Mouse (Mus musculus): Measurements from ENCODE around the gene Dgkz.

Dgkz gene

DNA sequence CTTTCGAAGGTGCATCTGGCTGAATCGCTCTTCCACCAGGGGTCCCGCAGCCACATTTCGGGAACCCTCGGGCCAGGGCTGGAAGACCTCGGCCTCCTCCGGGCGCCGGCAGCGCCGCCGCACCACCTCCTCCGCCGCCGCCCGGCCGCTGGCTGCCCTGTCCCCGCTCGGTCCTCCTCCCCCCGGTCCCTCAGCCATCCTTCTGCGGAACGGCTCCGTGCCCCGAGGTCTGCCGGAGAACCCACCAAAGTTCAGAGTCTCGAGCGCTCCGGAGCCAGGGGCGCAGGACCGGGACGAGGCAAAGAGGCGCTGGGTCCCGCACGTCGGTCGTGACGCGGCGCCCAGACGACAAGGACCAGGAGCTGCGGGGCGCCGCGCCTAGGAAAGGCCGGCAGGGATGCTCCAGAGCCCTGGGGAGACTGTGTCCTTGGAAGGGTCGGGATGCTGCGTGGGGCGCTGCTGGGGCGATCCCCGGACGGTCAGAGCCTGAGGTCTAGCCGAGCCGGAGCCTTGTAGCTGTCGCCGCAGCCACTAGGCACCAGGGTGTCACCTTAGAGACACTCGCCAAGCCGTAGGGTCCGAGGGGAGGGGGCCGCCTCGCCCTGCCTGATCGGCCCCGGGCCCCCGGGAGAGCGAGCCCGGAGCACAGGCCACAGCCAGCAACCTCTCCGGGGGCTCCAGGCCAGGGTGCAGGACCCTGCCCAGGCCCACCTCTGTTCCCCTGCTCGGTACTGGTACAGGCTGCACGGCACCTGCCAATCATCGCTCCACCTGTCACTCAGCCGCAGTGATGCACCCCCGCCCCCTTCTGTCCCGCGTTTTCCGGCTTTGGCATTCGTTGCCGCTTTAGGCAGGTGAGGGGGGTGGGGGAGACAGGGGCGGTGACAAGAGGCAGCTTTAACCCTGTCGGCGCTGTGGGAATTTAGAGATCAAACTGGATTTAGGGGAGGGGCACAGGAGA lies at the start of gene Dgkz:
TSS of gene Dgkz (minus strand) at position 284 of the 961 bp plus-strand sequence.
- no peak for DNase-seq (ENCODE audit: low read depth, low spot score)

DNA sequence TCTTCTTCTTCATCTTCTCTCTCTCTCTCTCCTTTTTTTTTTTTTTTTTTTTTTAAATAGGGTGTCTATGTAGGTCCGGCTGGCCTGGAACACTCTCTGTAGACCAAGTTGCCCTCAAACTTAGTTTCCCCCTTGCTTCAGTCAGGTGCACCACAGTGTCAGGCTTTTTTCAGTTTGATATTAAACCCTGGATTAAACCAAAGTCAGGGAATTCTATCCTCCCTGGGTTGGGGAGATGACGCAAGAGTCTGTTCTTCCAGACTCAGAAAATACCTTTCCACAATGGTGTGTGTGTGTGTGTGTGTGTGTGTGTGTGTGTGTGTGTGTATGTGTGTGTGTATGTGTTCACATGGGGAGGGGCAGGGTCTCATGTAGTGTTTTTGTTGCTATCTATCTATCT lies 49.5 kb upstream of the Dgkz start:
- no peak for DNase-seq (ENCODE audit: low read depth, low spot score)

DNA sequence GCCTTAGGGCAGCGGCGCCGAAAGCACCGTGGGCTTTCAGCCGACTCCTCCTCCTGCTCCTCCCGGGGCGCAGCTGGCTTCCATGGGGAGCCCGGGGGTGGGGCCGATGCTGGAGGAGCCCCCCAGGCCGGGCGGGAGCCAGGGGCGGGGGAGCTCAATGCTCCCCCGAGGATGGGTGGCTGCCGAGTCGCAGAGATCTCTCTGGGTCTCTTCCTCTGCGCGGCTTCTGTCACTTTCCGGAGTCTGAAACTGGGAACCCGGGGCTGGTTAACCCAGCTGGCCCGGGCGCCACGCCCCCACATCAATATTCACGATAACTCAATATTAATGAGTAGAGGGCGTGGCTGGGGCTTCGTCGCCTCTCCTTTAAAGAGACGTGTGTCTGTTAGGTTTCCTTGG lies 48.6 kb upstream of the Dgkz start, which contains the start of gene Creb3l1:
TSS of gene Creb3l1 (minus strand) at position 229 of the 399 bp plus-strand sequence.
- peak; percentile 38 for DNase-seq (ENCODE audit: low read depth, low spot score)

DNA sequence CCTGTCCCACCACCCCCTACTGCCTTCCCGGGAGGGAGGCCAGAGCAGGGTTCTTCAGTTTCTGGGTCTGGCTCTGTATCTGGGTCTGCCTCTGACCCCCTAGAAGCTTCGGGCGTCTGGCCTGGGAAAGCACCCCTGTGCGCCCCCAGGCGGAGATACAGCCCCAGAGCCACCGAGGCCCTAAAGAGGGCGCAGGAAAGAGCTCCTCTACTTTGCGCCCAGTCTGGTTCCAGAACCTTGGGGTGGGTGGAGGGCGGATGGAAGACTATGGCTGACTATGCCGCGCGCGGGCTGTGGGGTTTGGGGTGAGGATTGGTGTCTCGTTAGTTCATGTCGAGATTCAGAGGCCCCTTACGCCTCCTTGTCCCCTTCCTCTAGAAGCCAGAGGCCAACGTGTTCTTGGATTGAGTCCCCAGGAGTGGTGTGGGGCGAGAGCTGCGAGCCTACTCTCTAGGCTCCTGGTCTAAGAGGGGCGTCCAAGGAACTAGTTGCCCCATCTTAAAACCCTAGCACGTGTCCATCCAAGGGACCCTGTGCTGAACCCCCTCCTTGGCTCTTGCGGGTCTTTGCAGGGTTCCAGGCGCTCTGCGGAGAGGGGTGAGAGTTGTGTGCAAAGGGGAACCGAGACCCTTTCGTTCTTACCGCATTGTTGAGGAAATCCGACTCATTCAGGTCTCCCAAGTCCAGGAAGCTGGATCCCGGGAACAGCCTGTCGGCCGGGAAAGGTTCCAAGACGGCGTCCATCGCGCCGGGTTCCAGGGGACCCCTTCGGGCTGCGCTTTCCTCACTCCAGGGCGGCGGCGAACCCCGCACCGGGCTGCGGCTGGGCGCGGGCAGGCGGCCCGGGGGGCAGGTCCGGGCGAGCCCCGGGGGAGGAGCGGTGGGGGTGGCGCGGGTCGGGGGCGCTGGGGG lies 48.0 kb upstream of the Dgkz start:
- DNase-seq (ENCODE audit: low read depth, low spot score), result peak; percentile 19

DNA sequence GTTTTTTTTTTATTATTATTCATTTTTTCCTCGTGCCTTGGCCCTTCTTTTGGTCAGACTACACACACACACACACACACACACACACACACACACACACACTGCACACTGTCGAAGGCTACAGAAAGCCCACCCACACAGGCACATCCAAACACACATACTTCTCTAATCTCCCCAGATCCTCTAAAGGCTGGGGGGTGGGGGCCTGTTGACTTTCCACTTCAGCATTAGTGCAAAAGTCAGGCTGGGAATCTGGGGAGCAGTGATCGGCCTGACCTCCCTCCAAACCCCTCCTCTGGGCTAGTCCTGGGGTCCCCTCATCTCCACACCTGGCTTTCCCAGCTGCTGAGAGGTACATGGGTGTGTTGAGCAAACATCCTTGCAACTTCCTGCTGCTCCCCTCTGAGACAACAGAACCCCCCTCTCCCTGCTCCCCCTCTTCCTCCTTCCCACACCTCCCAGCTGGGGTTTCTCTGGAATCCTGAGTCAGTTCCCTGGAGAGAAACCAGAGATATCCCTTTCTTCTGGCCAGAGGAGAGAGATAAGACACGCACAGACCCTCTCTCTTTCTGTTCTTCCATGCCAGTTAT lies 45.1 kb upstream of the Dgkz start:
- DNase-seq (ENCODE audit: low read depth, low spot score), result no peak

DNA sequence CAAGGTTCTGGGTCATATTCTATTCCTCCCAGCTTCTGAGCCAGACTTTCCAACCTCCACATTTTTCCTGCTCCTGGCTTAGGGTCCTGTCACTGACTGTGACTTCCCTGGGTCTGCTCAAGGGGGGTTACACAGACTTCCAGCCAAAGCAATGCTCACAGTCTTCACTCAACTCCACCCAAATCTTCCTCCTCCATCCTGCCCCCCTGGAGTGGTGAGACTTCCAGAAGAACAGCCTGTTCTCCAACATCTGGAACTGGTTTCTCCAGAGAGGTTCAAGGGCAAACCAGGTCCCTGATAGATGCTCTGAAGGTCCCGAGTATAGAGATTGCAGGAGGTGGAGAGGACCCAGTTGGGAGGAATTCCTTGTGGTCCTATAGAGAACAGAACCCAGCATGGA lies 41.8 kb upstream of the Dgkz start:
- DNase-seq (ENCODE audit: low read depth, low spot score), result no peak

DNA sequence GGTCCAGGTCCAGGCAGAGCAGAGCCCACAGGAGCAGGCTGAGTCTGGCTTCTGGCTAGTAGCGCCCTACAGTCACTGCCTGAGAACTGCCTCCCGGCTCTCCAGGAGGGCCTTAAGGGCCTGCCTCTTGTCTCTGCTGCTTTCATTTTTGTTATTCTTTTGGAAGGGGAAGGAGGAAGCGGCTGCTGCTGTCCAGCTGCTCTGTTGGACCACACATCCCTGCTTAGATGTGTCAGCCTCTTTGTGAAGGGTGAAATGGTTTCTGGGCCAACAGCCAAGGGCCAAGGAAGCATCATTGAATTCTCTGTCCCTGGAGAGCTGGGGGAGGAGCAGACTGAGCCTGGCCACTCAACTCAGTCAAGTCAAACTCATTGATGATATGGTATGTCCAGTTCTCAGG lies 41.3 kb upstream of the Dgkz start:
- no peak for DNase-seq (ENCODE audit: low read depth, low spot score)

DNA sequence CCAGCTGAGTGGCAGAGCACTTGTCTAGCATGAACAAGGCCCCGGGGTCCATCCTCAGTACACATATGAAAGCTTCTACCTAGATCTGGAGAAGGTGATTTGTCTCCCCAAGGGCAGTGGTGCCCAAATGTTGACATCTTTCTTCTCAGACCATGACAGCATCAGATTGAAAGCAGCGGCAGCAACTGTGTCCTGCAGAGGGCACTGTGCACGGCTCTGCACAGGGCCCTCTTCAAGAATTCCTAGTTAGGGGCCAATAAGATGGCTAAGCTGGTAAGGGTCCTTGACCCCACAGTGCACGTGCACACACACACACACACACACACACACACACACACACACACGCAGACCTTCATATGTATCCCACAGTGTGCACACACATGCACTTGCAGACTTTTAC lies 39.2 kb upstream of the Dgkz start:
- no peak for DNase-seq (ENCODE audit: low read depth, low spot score)

DNA sequence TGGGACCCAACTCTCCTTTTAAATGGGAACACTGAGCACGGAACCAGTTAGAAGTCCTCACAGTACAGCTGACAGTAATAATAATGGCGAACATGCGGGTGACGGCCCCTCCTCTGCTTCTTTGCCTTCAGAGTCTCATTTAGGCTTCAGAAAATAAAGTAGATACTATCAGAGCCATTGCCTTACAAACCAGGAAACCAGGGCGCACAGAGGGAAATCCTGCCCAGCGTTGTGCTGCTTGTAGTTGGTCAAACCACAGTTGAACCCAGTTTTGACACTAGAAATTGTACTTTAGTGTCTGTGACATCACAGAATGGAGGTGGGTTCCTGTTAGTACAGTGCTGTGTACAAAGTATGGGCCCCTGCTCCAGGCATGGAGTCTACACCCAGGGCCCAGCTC lies 38.6 kb upstream of the Dgkz start:
- DNase-seq (ENCODE audit: low read depth, low spot score), result no peak

DNA sequence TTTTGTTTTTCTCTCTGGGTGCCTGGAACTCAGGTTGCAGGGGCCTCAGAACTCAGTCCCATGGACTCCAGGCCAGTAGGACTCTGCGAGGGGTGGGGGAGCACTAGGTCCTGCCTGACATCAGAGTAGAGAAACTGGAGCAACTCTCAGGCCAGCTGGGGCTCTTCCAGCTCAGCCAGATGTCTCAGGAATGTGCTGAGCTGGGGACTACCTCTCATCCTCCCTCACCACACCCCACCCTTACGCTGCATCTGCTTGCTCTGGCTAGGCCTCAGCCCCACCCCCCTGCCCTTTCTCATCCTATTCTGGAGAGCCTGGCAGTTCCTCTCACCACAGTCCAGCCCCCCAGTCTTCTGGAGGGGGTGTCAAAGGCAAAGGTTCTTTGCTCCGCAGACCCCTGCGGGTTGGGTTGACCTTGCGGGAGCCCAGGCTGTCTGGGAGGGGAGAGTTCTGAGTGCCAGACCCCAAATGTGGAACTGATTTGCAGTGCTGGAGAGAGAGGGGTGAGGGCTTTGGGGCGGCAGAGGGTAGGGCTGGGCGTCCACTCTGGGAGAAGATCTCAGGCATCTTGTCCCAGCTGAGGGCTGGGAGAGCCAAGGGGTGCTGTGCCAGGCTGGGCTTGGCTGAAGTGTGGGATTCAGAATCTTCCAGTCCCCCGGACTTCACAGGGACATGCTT lies 37.2 kb upstream of the Dgkz start:
- peak; percentile 67 for DNase-seq (ENCODE audit: low read depth, low spot score)

DNA sequence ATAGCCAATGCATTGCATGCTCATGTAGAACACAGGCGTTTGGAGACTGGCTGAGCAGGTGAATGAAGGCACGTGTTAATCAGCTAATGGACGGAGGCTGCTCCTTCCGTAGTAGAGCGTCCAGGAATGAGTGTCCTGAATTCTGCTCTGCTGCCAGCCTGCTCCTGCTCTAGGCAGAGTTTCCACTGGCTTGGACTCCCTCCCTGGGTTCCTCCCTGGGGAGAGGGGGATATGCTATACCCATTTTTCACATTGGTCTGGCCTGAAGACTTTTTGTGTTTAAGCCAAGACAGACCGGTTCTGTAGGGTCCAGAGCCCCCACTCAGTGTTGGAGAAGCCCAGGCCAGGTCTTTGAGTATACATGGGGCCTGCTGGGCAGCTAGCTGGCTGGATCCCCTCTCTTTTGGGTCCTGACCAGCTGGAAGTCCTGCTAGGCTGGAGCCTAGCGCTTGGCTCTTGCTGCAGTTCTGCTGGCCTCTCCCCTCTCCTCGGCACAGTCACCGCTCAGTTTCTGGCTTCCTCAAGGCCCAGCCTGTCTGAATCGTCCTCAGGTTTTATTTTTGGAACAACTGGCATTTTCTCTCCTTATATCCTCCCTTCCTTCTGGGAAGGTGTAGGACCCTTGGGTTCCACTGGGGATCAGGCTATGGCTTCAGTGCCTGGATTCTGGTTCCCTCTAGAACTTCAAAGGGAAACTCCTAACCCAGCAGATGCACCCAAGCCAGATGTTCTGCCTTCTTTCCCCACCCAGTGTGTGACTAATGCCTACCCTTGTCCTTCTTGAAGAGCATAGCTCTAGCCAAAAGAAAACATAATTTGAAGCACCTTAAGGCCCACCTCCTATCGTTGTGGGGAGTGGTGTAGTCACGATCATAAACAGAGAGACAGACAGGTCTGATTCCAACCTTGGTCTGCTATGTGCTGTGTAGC lies 36.0 kb upstream of the Dgkz start:
- DNase-seq (ENCODE audit: low read depth, low spot score), result no peak

DNA sequence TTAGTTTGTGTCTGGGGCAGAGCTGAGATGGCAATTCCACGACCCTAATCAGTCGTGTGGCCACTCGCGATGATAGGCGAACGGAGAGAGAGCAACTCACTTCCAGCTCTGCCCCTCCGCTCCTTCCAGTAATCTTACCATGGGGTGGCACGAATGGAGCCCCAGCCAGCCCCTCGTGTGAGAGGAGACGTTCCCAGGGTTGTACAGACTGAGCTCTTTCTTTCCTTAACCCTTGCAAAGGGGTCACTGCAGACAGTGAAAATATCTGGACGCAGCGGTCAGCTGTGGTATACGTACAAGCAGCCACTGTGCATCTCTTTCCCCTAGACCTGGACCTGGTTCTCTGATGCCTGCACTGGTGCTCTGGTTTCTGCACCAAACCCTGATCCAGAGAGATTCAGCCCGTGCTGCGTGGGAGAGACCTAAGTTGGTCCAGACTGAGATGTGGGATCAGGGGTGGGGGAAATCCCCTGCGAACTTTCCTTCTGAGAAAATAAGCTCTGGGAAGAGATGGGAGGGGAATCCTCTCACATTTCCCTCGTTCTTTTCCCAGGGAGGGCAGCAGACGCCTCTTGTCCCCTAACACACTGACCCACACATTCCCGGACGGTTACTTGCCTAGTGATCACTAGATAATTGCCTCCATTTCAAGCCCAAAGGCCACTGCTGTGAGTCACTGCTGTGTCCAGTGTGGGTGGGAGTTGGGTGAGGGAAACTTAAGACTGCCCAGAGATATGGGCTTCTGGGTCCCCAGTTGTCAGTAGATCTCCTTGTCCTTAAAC lies 33.1 kb upstream of the Dgkz start:
- no peak for DNase-seq (ENCODE audit: low read depth, low spot score)

DNA sequence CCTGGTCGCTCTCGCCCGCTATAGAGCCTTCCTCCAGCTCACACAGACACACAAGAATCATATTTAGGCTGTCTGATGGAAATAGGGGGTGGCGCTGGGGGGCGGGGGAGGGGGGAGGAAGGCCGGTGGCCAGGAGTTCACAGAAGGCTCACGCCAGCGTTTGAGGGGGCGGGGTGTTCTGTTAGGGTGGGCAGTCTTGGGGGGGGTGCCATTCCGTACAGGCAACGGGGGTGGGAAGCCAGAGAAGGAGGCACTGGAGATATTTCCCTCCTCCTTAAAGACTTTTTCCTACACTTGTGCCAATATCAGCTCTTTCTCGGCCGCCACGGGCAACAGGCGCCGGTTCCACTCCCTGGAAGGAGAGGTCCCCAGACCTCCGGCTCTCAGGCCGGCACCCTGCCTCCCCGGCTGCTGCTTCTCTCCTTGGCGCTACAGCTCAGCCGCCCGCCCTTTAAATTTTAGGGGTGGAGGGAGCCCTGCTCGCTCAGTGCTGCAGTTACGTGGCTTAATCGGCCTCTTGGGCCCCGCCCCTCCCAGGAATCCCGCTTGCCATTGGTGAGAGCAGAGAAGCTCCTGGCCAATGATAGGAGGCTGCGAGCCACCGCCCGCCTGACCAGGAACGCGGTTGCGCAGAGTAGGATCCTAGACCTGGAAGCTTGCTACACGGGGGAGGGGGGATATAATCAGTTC lies 32.4 kb upstream of the Dgkz start:
- peak; percentile 95 for DNase-seq (ENCODE audit: low read depth, low spot score)

DNA sequence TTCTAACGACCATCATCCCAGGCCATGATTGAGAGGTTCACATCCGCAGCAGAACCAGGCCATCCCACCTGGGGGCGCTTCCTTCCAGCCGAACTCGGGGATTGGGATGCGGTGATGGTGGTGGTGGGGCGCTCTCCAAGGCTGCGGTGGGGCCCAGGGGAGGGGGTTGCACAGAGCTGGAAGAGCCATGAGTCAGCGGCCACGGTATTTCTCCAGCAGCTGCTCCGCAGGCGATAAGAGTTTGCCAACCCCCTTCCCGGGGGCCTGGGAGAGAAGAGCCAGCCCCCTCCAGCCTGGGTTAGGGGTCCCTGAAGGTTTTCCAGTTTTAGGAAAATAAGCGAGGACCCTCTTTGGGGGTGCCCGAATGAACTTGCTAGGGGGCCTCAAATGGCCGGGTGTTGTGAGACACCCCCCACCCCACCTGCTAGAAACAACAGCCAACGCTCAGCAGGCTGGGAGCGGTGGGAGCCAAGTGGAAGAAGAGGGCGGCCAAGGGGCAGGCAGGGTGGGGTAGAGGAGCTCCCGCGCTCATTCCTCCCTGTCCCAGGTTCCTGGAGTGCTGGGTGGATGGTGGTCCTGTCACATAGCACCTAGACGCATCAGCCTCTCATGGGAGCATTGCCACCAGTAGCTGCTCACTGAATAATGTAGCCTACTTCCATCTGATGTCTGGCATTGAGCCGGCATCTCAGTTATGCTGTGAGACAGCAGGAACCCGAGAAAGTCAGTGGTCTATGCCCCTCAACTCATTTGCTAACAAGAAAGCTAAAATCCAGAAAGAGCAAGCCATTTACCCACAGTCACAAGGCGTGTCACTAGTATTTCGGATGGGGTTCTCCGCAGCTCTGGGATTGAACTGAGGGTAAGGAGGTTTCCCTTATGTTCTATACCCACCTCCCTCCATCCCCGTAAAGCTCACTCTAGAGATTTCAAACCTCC lies 31.6 kb upstream of the Dgkz start:
- peak; percentile 46 for DNase-seq (ENCODE audit: low read depth, low spot score)

DNA sequence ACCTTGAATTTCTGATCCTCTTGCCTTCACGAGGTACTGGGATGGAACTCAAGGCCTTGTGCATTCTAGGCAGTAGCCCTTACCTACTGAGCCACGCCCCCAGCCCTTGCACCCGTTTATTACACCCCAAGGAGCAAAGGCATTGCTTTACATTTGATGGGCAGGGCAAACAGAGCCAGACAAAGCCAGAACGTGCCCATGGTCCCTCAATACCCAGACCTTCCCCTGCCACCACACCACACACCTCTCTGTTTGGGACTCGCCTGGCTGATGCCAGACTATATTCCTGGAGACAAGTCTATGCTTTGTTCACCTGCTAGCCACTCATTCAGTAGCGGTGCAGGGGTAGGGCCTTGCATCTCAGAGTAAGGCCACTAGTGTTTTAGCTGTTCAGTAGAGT lies 30.8 kb upstream of the Dgkz start:
- no peak for DNase-seq (ENCODE audit: low read depth, low spot score)

DNA sequence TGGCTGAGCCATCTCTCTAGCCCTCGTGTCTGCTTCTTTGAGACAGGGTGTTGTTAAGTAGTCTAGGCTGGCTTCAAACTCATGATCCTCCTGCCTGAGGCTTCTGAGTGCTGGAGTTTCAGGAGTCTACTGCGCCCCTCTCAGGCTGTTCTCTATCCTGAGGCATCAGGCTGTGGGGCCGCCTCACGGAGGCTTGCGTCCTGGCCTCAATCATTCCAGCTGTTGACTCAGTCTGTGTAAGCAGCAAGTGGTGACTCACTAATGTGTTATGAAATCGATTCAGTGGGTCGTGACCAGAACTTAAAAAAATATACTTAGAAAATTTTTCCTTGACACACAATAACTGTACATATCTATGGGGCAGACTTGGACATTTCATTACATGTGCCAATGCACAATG lies 29.0 kb upstream of the Dgkz start:
- DNase-seq (ENCODE audit: low read depth, low spot score), result no peak

DNA sequence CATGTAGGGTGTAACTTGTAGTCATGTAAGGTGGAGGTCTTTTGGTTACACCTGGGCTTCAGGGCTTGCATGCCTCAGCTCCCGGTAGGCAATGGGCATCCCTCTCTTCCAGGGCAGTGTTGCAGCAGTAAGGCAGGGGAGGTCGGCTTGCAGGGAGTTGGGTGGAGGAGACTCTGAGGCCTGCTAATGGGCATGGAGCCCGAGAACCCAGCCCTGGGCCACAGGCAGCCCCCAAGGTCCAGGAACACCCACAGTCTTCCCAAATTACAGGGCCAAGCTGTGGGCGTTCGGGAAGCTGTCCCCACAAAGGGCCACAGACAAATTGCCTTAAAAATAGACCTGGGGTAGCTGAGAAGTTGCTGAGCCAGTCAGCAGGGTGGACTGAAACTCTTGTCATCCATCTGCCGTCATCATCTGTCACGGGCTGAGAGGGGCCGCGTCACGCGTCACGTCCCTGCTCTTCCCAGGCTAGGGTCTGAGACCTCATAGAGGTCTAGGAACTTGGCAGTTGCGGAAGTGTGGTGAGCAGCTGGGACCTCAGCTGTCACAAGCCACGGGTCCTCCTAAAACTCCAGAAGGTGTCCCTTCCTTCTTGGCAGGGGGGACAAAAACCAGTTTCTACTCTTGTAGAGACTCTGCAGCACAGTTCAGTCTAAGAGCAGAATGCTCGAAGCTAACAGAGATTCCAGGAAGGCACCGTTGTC lies 22.4 kb upstream of the Dgkz start:
- DNase-seq (ENCODE audit: low read depth, low spot score), result no peak

Data from forelimb bud, embryonic 11.5 days (tissue).